ENCODE assay signal across 8 mouse cellular contexts in the genomic region with DNA sequence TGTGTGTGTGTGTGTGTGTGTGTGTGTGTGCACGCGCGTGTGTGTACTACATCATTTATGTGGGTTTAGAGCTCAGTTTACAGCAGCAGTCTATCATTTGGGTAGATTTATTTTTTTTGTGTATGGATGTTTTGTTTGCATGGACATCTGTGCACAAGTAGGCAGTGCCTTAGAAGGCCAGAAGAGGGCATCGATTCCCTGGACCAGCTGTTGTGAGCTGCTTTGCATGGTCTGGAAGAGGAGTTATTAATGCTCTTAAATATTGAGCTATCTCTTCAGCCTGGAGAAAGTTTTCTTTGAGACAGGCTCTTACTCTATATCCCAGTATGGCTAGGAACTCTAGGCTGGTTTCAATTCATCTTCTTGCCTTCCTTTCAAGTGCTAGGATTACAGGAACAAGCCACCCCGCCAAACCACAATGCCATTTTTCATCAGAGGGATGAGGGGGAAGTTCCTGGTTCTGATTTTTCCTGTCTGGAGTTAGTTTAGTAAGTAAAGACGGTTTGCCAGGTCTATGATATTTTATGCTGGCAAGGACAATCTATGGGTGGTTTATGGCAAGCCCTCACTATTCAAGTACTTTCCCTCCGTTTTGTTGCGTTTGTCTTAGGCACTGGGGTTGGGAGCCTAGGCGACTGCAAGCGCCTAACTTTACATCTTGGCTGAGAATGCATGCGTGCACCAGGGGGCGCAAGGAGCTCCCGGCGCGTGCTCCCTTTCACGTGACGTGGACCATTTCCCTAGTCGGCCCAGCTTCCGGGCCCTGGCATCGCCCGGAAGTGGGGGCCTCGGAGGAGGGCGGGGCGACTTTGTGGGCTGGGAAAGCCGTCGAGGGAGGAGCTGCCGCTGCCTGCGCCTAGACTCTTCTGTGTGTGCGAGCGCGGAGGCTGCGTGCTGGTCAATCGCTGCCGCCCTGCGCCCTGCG. TPM values are rescaled to one million over a fixed set of nuclear protein-coding genes. Genes with fewer than 3 reads are reported as not detected.
DNase-seq lines count a peak whose midpoint lies in the region; ATAC-seq lines count a peak whose summit lies in the region.

A gene (plus strand): TSS at position 859 of the 925 bp plus-strand sequence.

- DNase-seq in CD4-positive helper T cell, adult 2 months (ENCODE audit: low read depth, low spot score): peak; percentile 95
- peak; percentile 80 for DNase-seq in brain, embryonic 18.5 days (ENCODE audit: low read depth, low spot score)
- peak; percentile 96 for DNase-seq in kidney, postnatal 10 days
- DNase-seq in natural killer cell, adult 2 months (ENCODE audit: low spot score in 2 of 2): peak; percentile 84 to 94

- H3K4me2 ChIP-seq in heart, embryonic 12.5 days: peak within 1 kb of the TSS; percentile 56
- H3K4me2 ChIP-seq in liver, embryonic 12.5 days: peak within 1 kb of the TSS; percentile 66
- H3K4me2 ChIP-seq in stomach, embryonic 15.5 days: peak within 1 kb of the TSS; percentile 48

- ATAC-seq in erythroid progenitor cell, adult 5-6 weeks (replicated peaks; ENCODE audit: low FRiP score, poor library complexity, severe bottlenecking): peak; percentile 100
- ATAC-seq in heart, embryonic 12.5 days (ENCODE audit: insufficient number of reproducible peaks, low FRiP score): peak; percentile 98
- ATAC-seq in liver, embryonic 12.5 days: peak; percentile 99
- ATAC-seq in stomach, embryonic 15.5 days (ENCODE audit: insufficient read depth, low FRiP score, low read depth): peak; percentile 98

- no peaks in the 10 kb centered on the region for H3K4me1 ChIP-seq in heart, embryonic 12.5 days (replicated peaks)
- H3K4me1 ChIP-seq in liver, embryonic 12.5 days: peaks cover 3% of the 10 kb centered on the region; the same call in 1 of the 2 replicates
- H3K4me1 ChIP-seq in stomach, embryonic 15.5 days: no peaks in the 10 kb centered on the region

- peak within 1 kb of the TSS; percentile 53 for H3K4me3 ChIP-seq in heart, embryonic 12.5 days
- H3K4me3 ChIP-seq in liver, embryonic 12.5 days: peak within 1 kb of the TSS; percentile 62
- peak within 1 kb of the TSS; percentile 52 for H3K4me3 ChIP-seq in stomach, embryonic 15.5 days (replicated peaks)

- H3K27ac ChIP-seq in heart, embryonic 12.5 days (ENCODE audit: poor library complexity, severe bottlenecking): peak within 1 kb of the TSS; percentile 77
- H3K27ac ChIP-seq in liver, embryonic 12.5 days: peak within 1 kb of the TSS; percentile 71
- peak within 1 kb of the TSS; percentile 65 for H3K27ac ChIP-seq in stomach, embryonic 15.5 days

- no peaks in the 10 kb centered on the region for H3K27me3 ChIP-seq in heart, embryonic 12.5 days (replicated peaks)
- no peaks in the 10 kb centered on the region for H3K27me3 ChIP-seq in liver, embryonic 12.5 days (replicated peaks)
- H3K27me3 ChIP-seq in stomach, embryonic 15.5 days (replicated peaks): no peaks in the 10 kb centered on the region

- H3K9ac ChIP-seq in heart, embryonic 12.5 days: peak within 1 kb of the TSS; percentile 66
- peak within 1 kb of the TSS; percentile 73 for H3K9ac ChIP-seq in liver, embryonic 12.5 days
- H3K9ac ChIP-seq in stomach, embryonic 15.5 days: peak within 1 kb of the TSS; percentile 46; the same call in 1 of the 2 replicates

- H3K36me3 ChIP-seq in heart, embryonic 12.5 days: peaks cover 3% of the 10 kb centered on the region
- H3K36me3 ChIP-seq in liver, embryonic 12.5 days: peaks cover 4% of the 10 kb centered on the region; the same call in 1 of the 2 replicates
- no peaks in the 10 kb centered on the region for H3K36me3 ChIP-seq in stomach, embryonic 15.5 days

- WGBS in heart, embryonic 12.5 days: 12% methylated on average over 36 of the region's 36 CpGs
- 13% methylated on average over 36 of the region's 36 CpGs for whole genome bisulfite sequencing in liver, embryonic 12.5 days (ENCODE audit: insufficient replicate concordance)
- WGBS in stomach, embryonic 15.5 days: 10% methylated on average over 36 of the region's 36 CpGs

- H3K9me3 ChIP-seq in heart, embryonic 12.5 days (replicated peaks): no peaks in the 10 kb centered on the region
- no peaks in the 10 kb centered on the region for H3K9me3 ChIP-seq in liver, embryonic 12.5 days (replicated peaks)
- no peaks in the 10 kb centered on the region for H3K9me3 ChIP-seq in stomach, embryonic 15.5 days

RNA-seq across cellular contexts. Expression of the gene that starts here (rescaled TPM):
- 2.9 and 3.8 TPM in 2 replicates for total RNA-seq in erythroid progenitor cell, adult 5-6 weeks (2015; ENCODE audit: low replicate concordance)
- total RNA-seq in erythroid progenitor cell, adult 5-6 weeks (2017; ENCODE audit: low replicate concordance): 2.8 and 5.4 TPM in 2 replicates
- polyA plus RNA-seq in heart, embryonic 12.5 days (2016; fragmentation: Nextera tagmentation; extraction: Ambion mirVana): 20.0 and 20.3 TPM in 2 replicates
- polyA plus RNA-seq in liver, embryonic 12.5 days (2016; fragmentation: Nextera tagmentation; extraction: Ambion mirVana): 10.5 and 12.3 TPM in 2 replicates
- 22.5 and 24.8 TPM in 2 replicates for polyA plus RNA-seq in stomach, embryonic 15.5 days (2015; fragmentation: Nextera tagmentation; extraction: Ambion mirVana)

Comparison
In these comparisons a context has a peak if more than half of its experiments do, and no peak if none do; other contexts are left out.
1. Peak in every context shown above with its lines: DNase-seq, ATAC-seq, H3K4me3 ChIP-seq and H3K27ac ChIP-seq.